Mouse (Mus musculus) limb, embryonic 12.5 days (tissue): ENCODE data around the gene Adora3. TPM values are rescaled to one million over a fixed set of nuclear protein-coding genes. Genes with fewer than 3 reads are reported as not detected.
"Not testable (repeated sequence)": the region's sequence is repeated elsewhere in the genome, so short reads cannot be mapped to it uniquely, and the experiment has no call there.

Experiments used
- ATAC-seq: fragments of 200-750 bp; cut with Nextera tagmentation; 2 replicates; pipeline ENCODE4 v1.8.0; 2017; ENCODE audit warnings: low read depth, moderate TSS enrichment; ENCODE audit not compliant: insufficient number of reproducible peaks, insufficient read depth, low FRiP score, low TSS enrichment
- H3K27ac ChIP-seq: fragments of 300-500 bp; sonication (generic); 2 replicates; pipeline ENCODE4 v1.5.1; 2016; ENCODE audit warnings: mild to moderate bottlenecking, moderate library complexity
- H3K27me3 ChIP-seq: fragments of 300-500 bp; sonication (generic); 2 replicates; pipeline ENCODE4 v1.6.1; 2016; ENCODE audit warnings: mild to moderate bottlenecking, moderate library complexity
- H3K36me3 ChIP-seq: fragments of 300-500 bp; sonication (generic); 2 replicates; pipeline ENCODE4 v1.6.1; 2016; ENCODE audit warnings: mild to moderate bottlenecking, moderate library complexity
- H3K4me1 ChIP-seq: fragments of 300-500 bp; sonication (generic); replicated peaks from 2 replicates; pipeline ENCODE4 v1.6.1; 2016
- H3K4me2 ChIP-seq: fragments of 300-500 bp; sonication (generic); 2 replicates; pipeline ENCODE4 v1.6.1; 2016; ENCODE audit warnings: mild to moderate bottlenecking, moderate library complexity
- H3K4me3 ChIP-seq: fragments of 300-500 bp; sonication (generic); replicated peaks from 2 replicates; pipeline ENCODE4 v1.5.1; 2016; ENCODE audit warnings: mild to moderate bottlenecking
- H3K9ac ChIP-seq: fragments of 300-500 bp; sonication (generic); replicated peaks from 2 replicates; pipeline ENCODE4 v1.6.1; 2016; ENCODE audit warnings: mild to moderate bottlenecking, moderate library complexity
- H3K9me3 ChIP-seq: fragments of 300-500 bp; sonication (generic); 2 replicates; pipeline ENCODE4 v1.6.1; 2016; ENCODE audit warnings: mild to moderate bottlenecking, moderate library complexity
- WGBS: fragments of 180-500 bp; shearing (Covaris S2); methylation state at CpG from one replicate; pipeline ENCODE4 v1.1.7; 2016; 5-methylcytosine and 5-hydroxymethylcytosine counted together
- polyA plus RNA-seq: library from polyadenylated mRNA; unstranded; fragments of >200 nt; fragmentation: Nextera tagmentation; extraction: Ambion mirVana; gene quantifications from 2 replicates; pipeline ENCODE4 v1.2.1, GENCODE M21; 2016

The Adora3 gene
- polyA plus RNA-seq, 1 experiment from 2014 or later: not detected

DNA sequence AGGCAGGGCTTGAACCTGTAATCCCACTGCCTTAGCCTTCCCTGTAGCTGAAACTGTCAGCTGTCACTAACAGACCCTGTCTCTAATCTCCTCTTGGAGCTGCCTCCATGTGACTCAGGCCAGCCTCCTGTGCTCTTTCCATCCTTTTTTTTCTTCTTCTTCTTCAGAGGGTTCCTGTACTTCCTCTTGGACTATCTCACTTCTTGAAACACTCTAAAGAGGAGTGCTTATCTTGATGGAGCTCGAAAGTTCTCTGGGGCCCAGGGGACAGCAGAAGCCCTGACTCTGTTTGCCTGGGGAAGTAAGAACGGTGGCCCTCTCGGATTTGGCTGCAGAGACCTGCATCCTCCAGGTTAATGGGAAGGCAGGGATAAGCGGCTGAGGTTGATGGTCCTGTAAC lies 33.6 kb downstream of the Adora3 start:
- Histone ChIP-seq H3K4me1 (no peaks in the 10 kb centered on the region), H3K36me3 (no peaks in the 10 kb centered on the region), H3K27me3 (no peaks in the 10 kb centered on the region), H3K9me3 (no peaks in the 10 kb centered on the region), H3K9ac (no peak overlapping the region), H3K4me3 (no peak overlapping the region), H3K4me2 (no peak overlapping the region), H3K27ac (no peak overlapping the region)
- ATAC-seq: no peak
- WGBS: 80% methylated on average over 4 of the region's 4 CpGs

DNA sequence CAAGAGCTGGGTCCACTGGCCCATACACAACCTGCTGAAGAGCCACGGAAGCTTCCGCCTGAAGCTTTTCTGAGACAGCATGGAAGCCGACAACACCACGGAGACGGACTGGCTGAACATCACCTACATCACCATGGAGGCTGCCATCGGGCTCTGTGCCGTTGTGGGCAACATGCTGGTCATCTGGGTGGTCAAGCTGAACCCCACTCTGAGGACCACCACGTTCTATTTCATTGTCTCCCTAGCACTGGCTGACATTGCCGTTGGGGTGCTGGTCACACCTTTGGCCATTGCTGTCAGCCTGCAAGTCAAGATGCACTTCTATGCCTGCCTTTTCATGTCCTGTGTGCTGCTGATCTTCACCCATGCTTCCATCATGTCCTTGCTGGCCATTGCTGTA lies 34.1 kb downstream of the Adora3 start:
- ATAC-seq: no peak

DNA sequence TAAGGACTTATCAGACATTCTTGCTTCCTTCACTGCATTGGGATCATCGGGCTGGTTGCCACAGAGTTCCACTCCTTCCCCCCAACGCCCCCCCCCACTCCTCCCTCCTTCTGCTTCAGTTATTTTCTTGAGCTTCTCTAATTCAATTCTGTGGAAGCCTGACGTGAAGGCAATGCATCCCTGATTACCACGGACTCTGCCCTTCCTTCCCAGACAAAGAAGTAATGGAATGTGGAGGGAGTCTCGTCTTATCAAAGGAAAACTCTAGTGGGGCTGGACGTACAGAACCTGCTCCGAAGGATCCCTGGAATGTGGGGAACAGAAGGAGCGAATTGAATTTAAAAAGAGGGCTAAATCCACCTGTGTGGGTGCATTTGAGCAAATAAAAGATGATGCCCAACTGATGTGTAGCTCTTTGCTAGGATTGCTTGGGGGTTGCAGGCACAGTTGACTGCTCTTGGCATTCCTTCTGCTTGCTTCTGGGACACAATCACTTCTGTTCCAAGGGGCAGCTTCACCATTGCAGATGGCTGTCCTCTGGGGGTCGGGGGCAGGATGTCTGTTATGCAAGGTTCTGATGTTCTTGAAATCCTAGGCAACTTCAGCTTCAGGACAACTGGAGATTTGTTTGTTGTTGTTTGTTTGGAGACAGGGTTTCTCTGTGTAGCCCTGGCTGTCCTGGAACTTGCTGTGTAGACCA lies 37.4 kb downstream of the Adora3 start:
- Histone ChIP-seq H3K4me1 (no peaks in the 10 kb centered on the region), H3K9ac (no peak overlapping the region), H3K27ac (no peak overlapping the region), H3K4me2 (no peak overlapping the region), H3K9me3 (no peaks in the 10 kb centered on the region), H3K27me3 (no peaks in the 10 kb centered on the region), H3K4me3 (no peak overlapping the region), H3K36me3 (no peaks in the 10 kb centered on the region)
- 75% methylated on average over 9 of the region's 9 CpGs for WGBS
- ATAC-seq: no peak

More for the DNA sequence above, 34.1 kb downstream of the Adora3 start:
- no peaks in the 10 kb centered on the region for H3K9me3 ChIP-seq
- no peak overlapping the region for H3K4me3 ChIP-seq
- no peak overlapping the region for H3K9ac ChIP-seq
- H3K4me1 ChIP-seq: no peaks in the 10 kb centered on the region
- H3K27ac ChIP-seq: no peak overlapping the region
- no peaks in the 10 kb centered on the region for H3K27me3 ChIP-seq
- 90% methylated on average over 9 of the region's 9 CpGs for WGBS
- H3K4me2 ChIP-seq: no peak overlapping the region
- H3K36me3 ChIP-seq: no peaks in the 10 kb centered on the region

DNA sequence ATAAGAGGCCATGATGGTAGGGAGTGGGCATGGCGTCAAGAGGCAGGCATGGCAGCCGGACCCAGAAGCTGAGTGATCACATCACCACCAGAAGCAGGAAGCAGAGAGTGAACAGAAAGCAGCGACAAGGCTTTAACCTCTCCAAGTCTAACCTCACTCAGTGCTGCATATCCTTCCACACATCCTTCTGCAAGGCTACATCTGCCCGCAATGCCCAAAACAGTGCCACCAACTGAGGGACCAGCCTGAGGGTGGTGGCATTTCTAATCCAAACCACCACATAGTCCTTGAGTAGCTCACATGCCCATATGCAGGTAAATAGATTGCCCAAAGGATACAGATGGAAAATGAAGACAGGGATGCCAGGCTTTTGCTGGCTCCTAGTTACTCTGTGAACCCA lies 38.3 kb downstream of the Adora3 start:
- H3K4me3 ChIP-seq: no peak overlapping the region
- no peak for ATAC-seq
- WGBS: 79% methylated on average over 4 of the region's 4 CpGs
- H3K36me3 ChIP-seq: no peaks in the 10 kb centered on the region
- H3K4me1 ChIP-seq: no peaks in the 10 kb centered on the region
- no peak overlapping the region for H3K4me2 ChIP-seq
- H3K27ac ChIP-seq: no peak overlapping the region
- no peaks in the 10 kb centered on the region for H3K27me3 ChIP-seq
- no peaks in the 10 kb centered on the region for H3K9me3 ChIP-seq
- H3K9ac ChIP-seq: no peak overlapping the region

DNA sequence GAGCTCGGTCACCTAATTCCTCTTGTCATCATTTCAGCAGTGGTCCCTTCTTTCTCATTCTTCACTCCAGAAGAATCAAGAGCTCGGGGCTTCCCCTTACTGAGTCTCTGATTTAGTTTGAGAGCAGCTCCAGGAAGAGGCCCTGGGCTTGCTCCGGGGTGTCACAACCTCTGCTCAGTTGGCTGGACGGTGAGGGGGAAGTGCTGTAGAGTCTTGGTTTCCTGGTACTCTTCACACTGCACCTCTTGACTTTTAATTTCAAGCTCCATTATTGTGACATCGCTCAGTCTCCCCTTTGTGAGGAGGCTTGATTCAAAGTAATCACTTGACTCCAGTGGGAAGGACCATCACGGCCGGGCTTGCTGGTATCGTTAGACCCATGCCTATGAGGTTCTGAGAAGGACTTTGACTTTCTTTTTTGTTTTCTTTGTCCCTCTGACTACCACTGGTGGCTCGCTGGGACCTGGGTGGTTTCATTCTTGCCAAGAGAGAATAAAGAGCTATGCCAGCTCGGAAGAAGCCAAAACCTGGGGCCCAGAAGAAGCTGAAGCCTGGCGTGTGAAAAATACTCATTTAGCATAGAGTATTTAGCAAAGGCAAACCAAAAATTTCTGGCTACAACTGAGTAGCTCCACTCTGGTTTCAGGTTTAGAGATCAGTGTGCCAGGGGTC lies 40.0 kb downstream of the Adora3 start:
- no peak overlapping the region for H3K4me2 ChIP-seq
- no peak overlapping the region for H3K9ac ChIP-seq
- H3K4me1 ChIP-seq: no peaks in the 10 kb centered on the region
- WGBS: 79% methylated on average over 11 of the region's 11 CpGs
- H3K4me3 ChIP-seq: no peak overlapping the region
- no peaks in the 10 kb centered on the region for H3K27me3 ChIP-seq
- no peak overlapping the region for H3K27ac ChIP-seq
- no peaks in the 10 kb centered on the region for H3K36me3 ChIP-seq
- H3K9me3 ChIP-seq: no peaks in the 10 kb centered on the region
- ATAC-seq: no peak

DNA sequence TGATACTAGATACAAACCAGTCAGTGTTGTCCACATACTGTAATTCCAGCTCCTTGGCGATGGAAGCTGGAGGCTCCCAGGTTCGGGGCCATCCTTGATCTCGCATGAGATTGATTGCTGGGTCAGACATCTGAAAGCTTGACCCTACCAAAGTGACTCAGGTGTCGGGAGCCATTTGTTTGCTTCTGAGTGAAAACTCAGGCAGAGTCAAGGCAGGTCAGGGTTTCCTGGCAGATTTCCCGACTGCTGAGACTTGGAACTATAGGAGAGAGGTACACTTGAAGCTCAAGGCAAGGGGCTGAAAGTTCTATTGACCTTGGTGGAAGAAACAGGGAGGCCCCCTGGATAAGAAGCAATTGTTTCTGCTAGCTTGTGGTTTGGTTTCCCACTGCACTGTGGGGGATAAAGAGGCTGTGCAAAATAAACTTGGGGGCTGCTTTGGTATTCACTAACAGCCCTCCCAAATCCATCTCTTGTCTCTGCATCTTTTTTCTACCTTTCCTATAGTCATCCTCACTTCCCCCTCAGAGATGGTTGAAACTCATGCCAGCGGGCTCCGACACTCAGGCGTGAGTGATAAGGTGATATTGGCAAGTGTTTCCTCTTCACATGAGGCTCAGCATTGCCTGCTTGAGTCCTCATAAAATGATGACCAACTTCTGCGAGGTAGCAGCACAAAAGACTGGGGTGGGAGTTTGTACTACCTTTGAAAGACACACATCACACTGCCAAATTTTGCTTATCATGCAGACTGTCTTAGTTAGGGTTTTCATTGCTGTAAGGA lies 41.6 kb downstream of the Adora3 start:
- WGBS: 74% methylated on average over 9 of the region's 9 CpGs
- H3K27ac ChIP-seq: no peak overlapping the region
- H3K4me1 ChIP-seq: no peaks in the 10 kb centered on the region
- ATAC-seq: no peak
- no peaks in the 10 kb centered on the region for H3K36me3 ChIP-seq
- H3K9me3 ChIP-seq: no peaks in the 10 kb centered on the region
- H3K27me3 ChIP-seq: no peaks in the 10 kb centered on the region
- no peak overlapping the region for H3K4me2 ChIP-seq
- H3K4me3 ChIP-seq: no peak overlapping the region
- no peak overlapping the region for H3K9ac ChIP-seq

DNA sequence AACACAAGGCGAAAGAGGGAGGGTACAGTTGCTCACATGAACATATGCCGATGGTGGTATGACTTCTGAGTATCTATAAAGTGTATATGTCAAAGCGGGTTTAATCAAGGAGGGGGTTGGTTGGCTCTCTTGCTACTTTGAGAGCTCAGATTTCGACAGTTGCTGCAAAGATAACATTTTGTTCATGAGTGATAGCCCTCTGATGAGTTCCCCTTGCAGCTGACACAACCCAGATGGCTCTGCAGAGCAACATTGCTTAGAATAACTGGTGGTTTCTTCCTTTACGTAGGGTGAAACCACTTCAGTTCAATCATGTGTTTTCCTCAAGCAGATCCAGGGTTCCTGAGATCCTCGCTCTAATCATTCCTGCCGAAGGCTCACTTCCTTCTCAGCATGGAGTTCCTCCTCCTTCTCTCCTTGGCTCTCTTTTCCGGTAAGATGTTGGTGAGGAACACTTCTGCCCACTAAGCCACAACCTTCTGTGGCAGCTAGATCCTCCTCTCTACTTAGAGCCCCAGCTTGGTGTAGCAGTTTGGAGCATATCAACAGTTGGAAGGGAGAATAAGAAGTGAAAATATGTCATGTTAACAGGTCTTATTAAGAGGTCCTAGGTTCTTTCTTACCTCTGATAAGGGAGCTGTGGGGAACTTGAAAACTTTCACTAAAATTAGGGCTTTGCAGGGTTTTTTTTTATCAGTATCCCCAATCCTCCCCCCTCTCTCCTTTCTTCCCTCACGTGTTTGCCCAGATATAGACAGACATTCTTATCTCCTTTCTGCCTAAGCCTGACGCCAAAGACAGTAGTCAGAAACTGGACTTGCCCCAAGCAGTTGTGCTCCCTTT lies 43.4 kb downstream of the Adora3 start:
- Histone ChIP-seq H3K4me1 (no peaks in the 10 kb centered on the region), H3K4me3 (no peak overlapping the region), H3K27ac (no peak overlapping the region), H3K27me3 (no peaks in the 10 kb centered on the region), H3K4me2 (no peak overlapping the region), H3K36me3 (no peaks in the 10 kb centered on the region), H3K9ac (no peak overlapping the region), H3K9me3 (no peaks in the 10 kb centered on the region)
- ATAC-seq: no peak
- WGBS: 68% methylated on average over 10 of the region's 10 CpGs

DNA sequence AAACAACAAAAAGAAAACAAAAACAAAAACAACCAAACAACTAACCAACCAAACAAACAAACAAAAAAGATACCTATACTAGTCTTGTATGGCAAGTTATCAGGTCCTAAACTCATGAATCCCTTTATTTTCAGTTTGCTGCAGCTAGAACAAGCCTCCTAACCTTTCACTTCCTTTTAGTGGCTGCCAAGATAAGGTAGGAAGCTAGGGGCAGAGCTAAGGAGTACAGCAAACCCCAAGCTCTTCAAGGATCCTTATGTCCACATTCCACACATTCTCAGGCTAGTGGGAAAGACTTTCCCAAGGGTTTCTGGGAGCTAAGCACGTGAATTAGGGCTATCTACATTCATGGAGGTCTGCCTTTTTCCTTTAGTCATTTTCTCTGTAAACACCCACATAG lies 44.6 kb downstream of the Adora3 start:
- no peak overlapping the region for H3K4me3 ChIP-seq
- no peaks in the 10 kb centered on the region for H3K4me1 ChIP-seq
- ATAC-seq: no peak
- no peak overlapping the region for H3K4me2 ChIP-seq
- no peaks in the 10 kb centered on the region for H3K9me3 ChIP-seq
- H3K27ac ChIP-seq: no peak overlapping the region
- WGBS: 33% methylated on average over 1 of the region's 1 CpGs
- no peaks in the 10 kb centered on the region for H3K27me3 ChIP-seq
- no peaks in the 10 kb centered on the region for H3K36me3 ChIP-seq
- no peak overlapping the region for H3K9ac ChIP-seq

DNA sequence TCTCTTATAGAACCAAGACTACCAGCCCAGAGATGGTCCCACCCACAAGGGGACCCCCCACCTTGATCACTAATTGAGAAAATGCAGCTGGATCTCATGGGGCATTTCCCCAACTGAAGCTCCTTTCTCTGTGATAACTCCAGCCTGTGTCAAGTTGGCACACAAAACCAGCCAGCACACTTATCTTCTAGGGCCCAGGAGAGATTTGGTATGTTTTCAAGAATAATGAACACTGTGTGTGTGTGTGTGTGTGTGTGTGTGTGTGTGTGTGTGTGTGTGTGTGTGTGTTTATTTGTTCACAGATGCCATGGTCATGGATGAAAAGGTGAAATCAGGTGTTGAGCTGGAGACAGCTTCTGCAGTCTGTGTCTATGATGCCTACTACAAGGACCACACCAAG lies 45.8 kb downstream of the Adora3 start:
- not testable (repeated sequence) for H3K4me1 ChIP-seq, H3K27ac ChIP-seq, ATAC-seq, H3K9ac ChIP-seq, H3K36me3 ChIP-seq, H3K4me3 ChIP-seq, H3K4me2 ChIP-seq, H3K27me3 ChIP-seq, H3K9me3 ChIP-seq

DNA sequence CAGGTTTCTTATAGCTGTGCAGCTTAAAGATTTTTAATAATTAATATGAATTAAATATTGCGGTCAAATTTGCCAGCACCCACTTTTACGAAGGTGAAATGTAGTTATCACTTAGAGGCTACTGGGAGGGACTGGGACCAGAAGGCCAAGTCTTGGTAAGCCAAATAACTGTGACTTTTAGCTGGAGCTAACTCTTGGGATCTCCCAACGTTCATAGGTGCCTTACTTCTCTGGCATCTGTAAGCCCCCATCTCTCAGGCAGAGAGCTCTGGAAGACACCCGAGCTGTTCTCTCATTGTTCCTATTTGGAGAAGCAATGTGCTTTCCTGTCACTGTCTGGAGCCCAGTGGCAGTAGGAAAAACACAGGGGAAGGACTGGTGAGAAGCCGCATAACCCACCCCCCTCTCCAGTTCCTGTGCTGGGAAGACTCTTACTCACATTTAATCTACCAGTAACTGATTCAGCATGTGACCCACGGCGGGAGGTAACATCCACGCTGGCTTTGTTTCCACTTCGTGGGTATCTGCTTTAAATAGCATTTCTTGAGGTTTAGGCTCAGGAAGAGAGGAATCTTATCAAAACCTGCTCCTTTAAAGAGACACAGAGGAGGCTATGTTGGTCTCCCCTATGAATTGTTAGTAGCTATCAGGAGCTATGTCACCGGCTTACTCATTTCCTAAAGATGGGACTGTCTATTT lies 47.1 kb downstream of the Adora3 start:
- Histone ChIP-seq H3K9ac (no peak overlapping the region), H3K4me1 (no peaks in the 10 kb centered on the region), H3K9me3 (no peaks in the 10 kb centered on the region), H3K27me3 (no peaks in the 10 kb centered on the region), H3K36me3 (no peaks in the 10 kb centered on the region), H3K4me2 (no peak overlapping the region), H3K27ac (no peak overlapping the region), H3K4me3 (no peak overlapping the region)
- 59% methylated on average over 10 of the region's 10 CpGs for WGBS
- ATAC-seq: no peak
